Mouse (Mus musculus): ENCODE measurements at regions not wholly inside any gene's neighbourhood (a gene's known extent, or its start where the extent isn't known, plus 50 kb on each side); places are given as distances from the start of the nearest gene placed in this dataset.

DNA sequence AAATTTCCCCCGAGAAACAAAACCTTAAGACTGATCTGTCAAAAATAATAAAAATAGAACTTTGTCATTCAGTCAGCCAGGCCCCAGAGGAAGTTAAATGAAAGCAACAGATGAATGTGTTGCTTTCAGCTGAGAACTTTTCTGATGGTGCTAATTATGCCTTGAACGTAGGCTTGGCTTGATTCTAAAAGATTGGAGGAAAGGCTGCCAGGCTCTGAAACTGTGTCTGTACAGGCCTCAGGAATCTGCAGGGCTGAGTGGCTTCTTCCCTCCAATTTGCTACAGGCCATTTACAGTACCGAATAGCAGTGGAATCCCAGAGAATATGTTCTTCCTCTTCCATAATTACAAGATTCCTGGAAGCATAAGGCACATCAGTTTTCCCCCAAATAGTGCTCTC lies 1103.2 kb upstream of the Crim1 start:
- ATAC-seq (ENCODE audit: low FRiP score, low read depth) = no peak
- Histone ChIP-seq H3K27me3 (replicated peaks) (no peaks in the 10 kb centered on the region), H3K27ac (no peak overlapping the region), H3K36me3 (no peaks in the 10 kb centered on the region), H3K9ac (no peak overlapping the region), H3K4me3 (no peak overlapping the region), H3K4me2 (replicated peaks) (no peak overlapping the region), H3K4me1 (no peaks in the 10 kb centered on the region), H3K9me3 (no peaks in the 10 kb centered on the region)
- 69% methylated on average over 3 of the region's 3 CpGs for WGBS

DNA sequence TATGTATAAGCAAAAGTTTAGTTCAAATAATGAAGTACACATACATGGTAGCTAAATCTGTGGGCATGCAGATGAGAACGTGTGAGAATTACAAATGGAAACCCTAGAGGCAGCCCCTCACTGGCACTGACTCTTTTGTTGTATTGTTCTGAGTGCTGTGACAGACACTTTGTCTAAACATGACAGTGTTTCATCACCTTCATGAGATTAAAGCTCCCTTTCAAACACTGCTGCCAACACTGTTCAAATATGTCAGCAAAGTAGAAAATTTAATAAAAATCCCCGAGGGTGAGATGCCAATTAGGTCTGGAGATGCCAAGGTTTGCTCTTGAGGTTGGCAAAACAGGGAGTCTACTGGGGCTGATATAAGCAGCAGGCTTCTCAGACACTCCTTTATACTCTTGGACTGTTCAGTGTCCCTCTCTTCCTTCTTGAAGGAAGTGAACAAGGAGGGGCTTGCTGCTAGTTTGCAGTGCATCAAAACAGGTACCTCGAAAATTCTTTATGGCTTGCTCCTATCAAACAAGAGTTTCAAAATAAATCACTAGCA lies 1100.9 kb upstream of the Crim1 start:
- Histone ChIP-seq H3K27me3 (replicated peaks) (no peaks in the 10 kb centered on the region), H3K9me3 (no peaks in the 10 kb centered on the region), H3K4me2 (replicated peaks) (no peak overlapping the region), H3K9ac (no peak overlapping the region), H3K4me3 (no peak overlapping the region), H3K4me1 (no peaks in the 10 kb centered on the region), H3K36me3 (no peaks in the 10 kb centered on the region), H3K27ac (no peak overlapping the region)
- no peak for ATAC-seq (ENCODE audit: low FRiP score, low read depth)
- WGBS = 64% methylated on average over 3 of the region's 3 CpGs

DNA sequence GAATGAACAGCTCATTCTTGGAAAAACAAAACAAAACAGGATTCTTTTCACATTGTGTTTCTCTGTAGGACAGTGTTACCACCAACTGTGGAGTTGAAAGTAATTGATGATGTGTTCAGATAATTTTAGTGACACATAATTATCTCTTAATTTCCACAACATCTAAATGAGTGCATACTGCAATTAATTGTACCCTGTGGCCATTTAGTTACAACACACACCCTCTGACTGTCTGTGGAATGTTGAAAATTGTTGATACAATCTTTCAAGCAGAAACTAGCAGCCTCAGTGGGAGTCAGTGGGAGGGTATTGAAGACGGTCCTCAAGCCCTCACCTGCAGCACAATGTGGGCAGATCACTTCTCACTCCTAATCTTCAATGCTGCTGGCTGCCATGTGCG lies 1084.1 kb upstream of the Crim1 start:
- no peak overlapping the region for H3K4me3 ChIP-seq
- H3K27ac ChIP-seq = no peak overlapping the region
- ATAC-seq (ENCODE audit: low FRiP score, low read depth) = peak; percentile 29; the same call in 1 of the 2 replicates
- no peak overlapping the region for H3K4me2 ChIP-seq (replicated peaks)
- no peaks in the 10 kb centered on the region for H3K4me1 ChIP-seq
- no peaks in the 10 kb centered on the region for H3K9me3 ChIP-seq
- WGBS = 66% methylated on average over 2 of the region's 2 CpGs
- H3K36me3 ChIP-seq = no peaks in the 10 kb centered on the region
- no peak overlapping the region for H3K9ac ChIP-seq
- H3K27me3 ChIP-seq (replicated peaks) = no peaks in the 10 kb centered on the region

DNA sequence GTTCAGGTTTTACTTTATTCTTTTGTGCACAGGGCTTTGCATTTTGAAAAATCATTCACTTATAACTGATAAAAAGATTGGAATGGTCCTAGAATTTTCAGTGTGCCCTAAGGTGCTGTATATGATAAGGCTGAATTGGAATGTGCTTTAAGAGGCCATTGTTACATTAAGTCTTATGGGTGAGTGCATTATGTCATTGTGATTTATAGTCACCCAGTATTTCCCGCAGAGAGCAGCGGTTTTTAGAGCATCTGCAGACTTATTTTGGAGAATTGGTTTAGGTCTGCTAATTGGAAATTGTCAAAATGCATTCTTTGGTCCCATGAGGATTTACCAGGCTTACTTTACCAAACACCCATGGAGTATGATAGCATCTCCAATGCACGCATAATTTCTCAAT lies 1083.1 kb upstream of the Crim1 start:
- Histone ChIP-seq H3K27ac (no peak overlapping the region), H3K9ac (no peak overlapping the region), H3K27me3 (replicated peaks) (no peaks in the 10 kb centered on the region), H3K9me3 (no peaks in the 10 kb centered on the region), H3K4me2 (replicated peaks) (no peak overlapping the region), H3K36me3 (no peaks in the 10 kb centered on the region), H3K4me1 (no peaks in the 10 kb centered on the region), H3K4me3 (no peak overlapping the region)
- 50% methylated on average over 3 of the region's 3 CpGs for WGBS
- no peak for ATAC-seq (ENCODE audit: low FRiP score, low read depth)

DNA sequence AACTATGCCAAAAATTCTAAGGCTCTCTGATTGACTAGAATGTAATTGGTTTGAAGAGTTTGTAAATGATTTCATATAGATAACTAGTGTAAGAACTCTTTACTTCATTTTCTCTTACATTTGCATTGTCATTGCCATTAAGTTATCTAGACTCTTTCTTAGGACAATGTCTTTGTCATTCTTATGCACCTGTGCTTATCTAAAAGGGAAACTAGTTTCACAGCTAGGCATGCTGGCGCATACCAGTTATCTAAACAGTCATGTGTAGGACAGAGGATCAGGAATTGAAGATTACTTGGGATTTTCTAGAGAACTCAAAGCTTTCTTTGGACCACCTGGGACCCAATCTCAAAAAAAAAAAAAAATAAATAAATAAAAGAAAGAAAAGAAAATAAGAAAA lies 1081.6 kb upstream of the Crim1 start:
- 85% methylated on average over 1 of the region's 1 CpGs for WGBS
- Histone ChIP-seq H3K27me3 (replicated peaks) (no peaks in the 10 kb centered on the region), H3K4me1 (no peaks in the 10 kb centered on the region)

DNA sequence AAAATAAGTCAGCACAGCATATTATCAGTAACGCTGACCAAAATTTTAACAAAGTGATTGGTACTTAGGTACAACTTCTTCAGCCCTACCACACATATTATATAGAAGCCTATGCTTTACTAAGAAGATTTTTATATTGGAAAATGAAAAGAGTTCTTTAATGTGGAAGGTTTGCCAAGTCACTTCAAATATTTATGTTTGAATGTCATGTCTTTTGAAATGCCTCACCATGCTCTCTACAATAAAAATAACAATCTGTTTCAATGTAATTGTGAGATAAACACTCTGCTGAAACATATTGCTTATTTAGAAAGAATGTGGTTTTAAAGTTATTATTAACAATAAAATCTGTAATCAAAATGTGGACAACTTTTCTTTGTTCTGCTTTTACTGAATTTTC lies 1073.0 kb upstream of the Crim1 start:
- no peaks in the 10 kb centered on the region for H3K4me1 ChIP-seq
- H3K27me3 ChIP-seq (replicated peaks) = no peaks in the 10 kb centered on the region
- 98% methylated on average over 1 of the region's 1 CpGs for WGBS
- no peak for ATAC-seq (ENCODE audit: low FRiP score, low read depth)
- no peak overlapping the region for H3K4me3 ChIP-seq
- no peak overlapping the region for H3K9ac ChIP-seq
- no peaks in the 10 kb centered on the region for H3K9me3 ChIP-seq
- no peak overlapping the region for H3K27ac ChIP-seq
- no peaks in the 10 kb centered on the region for H3K36me3 ChIP-seq
- H3K4me2 ChIP-seq (replicated peaks) = no peak overlapping the region

More for the DNA sequence above, 1081.6 kb upstream of the Crim1 start:
- no peaks in the 10 kb centered on the region for H3K36me3 ChIP-seq
- ATAC-seq (ENCODE audit: low FRiP score, low read depth) = no peak
- no peak overlapping the region for H3K9ac ChIP-seq
- H3K4me3 ChIP-seq = no peak overlapping the region
- H3K9me3 ChIP-seq = no peaks in the 10 kb centered on the region
- H3K27ac ChIP-seq = no peak overlapping the region
- H3K4me2 ChIP-seq (replicated peaks) = no peak overlapping the region

All from neural tube, embryonic 12.5 days (tissue).